Mouse (Mus musculus) megakaryocyte-erythroid progenitor cell, adult 5-6 weeks (primary cell): ENCODE results near the gene Vmn2r52. TPM values are rescaled to one million over a fixed set of nuclear protein-coding genes. Genes with fewer than 3 reads are reported as not detected.
"Not testable (repeated sequence)": the region's sequence is repeated elsewhere in the genome, so short reads cannot be mapped to it uniquely, and the experiment has no call there.

ENCODE experiments used
- ATAC-seq: replicated peaks from 2 replicates; pipeline ENCODE4 v1.8.0; 2016; ENCODE audit warnings: mild to moderate bottlenecking, inconsistent platforms; ENCODE audit not compliant: severe bottlenecking, poor library complexity, low FRiP score, low TSS enrichment
- total RNA-seq, 2 experiments: library from RNA; stranded (forward) in 1 of 2; stranded (reverse) in 1 of 2; fragments of 200-1000, 215-1000 nt in 1 of 2; fragments of >200 nt in 1 of 2; fragmentation: Nextera tagmentation in 1 of 2; gene quantifications; 2 replicates each; pipeline ENCODE4 v1.2.3; 2014 to 2017

Vmn2r52 gene
- total RNA-seq (2014; fragmentation: Nextera tagmentation) = not detected in 2 replicates
- total RNA-seq (2017) = not detected in 2 replicates

- ATAC-seq = no peak
These were observed at the start of gene Vmn2r52 for GRCm38 (mm10) chr7:10176473-10176872. Gene Vmn2r52, minus strand, starts transcription at chr7:10176573.

- not testable (repeated sequence) for ATAC-seq
These were observed 70.7 kb downstream of the Vmn2r52 start, which contains the start of gene Vmn2r51 for GRCm38 (mm10) chr7:10105641-10106040. Gene Vmn2r51, minus strand, starts transcription at chr7:10105741.

Other genes starting within 250 kb of the Vmn2r52 start
- gene Vmn2r48, start 223.0 kb downstream of the Vmn2r52 start, total RNA-seq (2014; fragmentation: Nextera tagmentation) = not detected in 2 replicates
- not detected in 2 replicates for gene Vmn2r48, start 223.0 kb downstream of the Vmn2r52 start, total RNA-seq (2017)
- not detected in 2 replicates for gene Vmn2r49, start 184.3 kb downstream of the Vmn2r52 start, total RNA-seq (2014; fragmentation: Nextera tagmentation)
- not detected in 2 replicates for gene Vmn2r49, start 184.3 kb downstream of the Vmn2r52 start, total RNA-seq (2017)
- gene Vmn2r50, start 123.3 kb downstream of the Vmn2r52 start, total RNA-seq (2014; fragmentation: Nextera tagmentation) = not detected in 2 replicates
- not detected in 2 replicates for gene Vmn2r50, start 123.3 kb downstream of the Vmn2r52 start, total RNA-seq (2017)
- gene Vmn2r51, start 70.8 kb downstream of the Vmn2r52 start, total RNA-seq (2014; fragmentation: Nextera tagmentation) = not detected in 2 replicates
- not detected in 2 replicates for gene Vmn2r51, start 70.8 kb downstream of the Vmn2r52 start, total RNA-seq (2017)
- not detected in 2 replicates for gene Vmn1r66, start 101.4 kb upstream of the Vmn2r52 start, total RNA-seq (2014; fragmentation: Nextera tagmentation)
- not detected in 2 replicates for gene Vmn1r66, start 101.4 kb upstream of the Vmn2r52 start, total RNA-seq (2017)